Mouse (Mus musculus) heart, embryonic 10.5 days (tissue): ENCODE data around the gene Akap8. TPM values are rescaled to one million over a fixed set of nuclear protein-coding genes. Genes with fewer than 3 reads are reported as not detected.

Source experiments
- DNase-seq: peaks from one replicate; pipeline ENCODE4 v3.0.0-alpha.2; 2017; ENCODE audit warnings: low spot score
- H3K27ac ChIP-seq: fragments of 300-500 bp; sonication (generic); 2 replicates; pipeline ENCODE4 v1.5.1; 2016; ENCODE audit warnings: mild to moderate bottlenecking
- H3K27me3 ChIP-seq: fragments of 300-500 bp; sonication (generic); 2 replicates; pipeline ENCODE4 v1.6.1; 2016; ENCODE audit warnings: mild to moderate bottlenecking; ENCODE audit not compliant: poor library complexity, insufficient read depth, severe bottlenecking
- H3K36me3 ChIP-seq: fragments of 300-500 bp; sonication (generic); 2 replicates; pipeline ENCODE4 v1.6.1; 2016; ENCODE audit warnings: mild to moderate bottlenecking, moderate library complexity
- H3K4me1 ChIP-seq: fragments of 300-500 bp; sonication (generic); 2 replicates; pipeline ENCODE4 v1.6.1; 2016; ENCODE audit warnings: mild to moderate bottlenecking
- H3K4me3 ChIP-seq: fragments of 300-500 bp; sonication (generic); 2 replicates; pipeline ENCODE4 v1.5.1; 2016; ENCODE audit warnings: mild to moderate bottlenecking, moderate library complexity
- H3K9me3 ChIP-seq: fragments of 300-500 bp; sonication (generic); 2 replicates; pipeline ENCODE4 v1.6.1; 2016; ENCODE audit warnings: mild to moderate bottlenecking, moderate library complexity
- WGBS: fragments of 180-500 bp; shearing (Covaris S2); methylation state at CpG from one replicate; pipeline ENCODE4 v1.1.7; 2016; 5-methylcytosine and 5-hydroxymethylcytosine counted together
- polyA plus RNA-seq: library from polyadenylated mRNA; unstranded; fragments of >200 nt; fragmentation: Nextera tagmentation; extraction: Ambion mirVana; gene quantifications from 2 replicates; pipeline ENCODE4 v1.2.1, GENCODE M21; 2016

The Akap8 gene
- polyA plus RNA-seq, 1 experiment from 2014 or later: 115 TPM

- 88% methylated on average over 24 of the region's 24 CpGs for WGBS
- Histone ChIP-seq H3K36me3 (peaks cover 86% of the 10 kb centered on the region), H3K27me3 (no peaks in the 10 kb centered on the region), H3K27ac (0 out of 2 replicates have a peak overlapping the region, but pooled peaks have one; percentile 10), H3K9me3 (no peaks in the 10 kb centered on the region), H3K4me1 (peaks cover 17% of the 10 kb centered on the region; the same call in 1 of the 2 replicates), H3K4me3 (no peak overlapping the region)
- DNase-seq: peak; percentile 70
These were observed 36.0 kb upstream of the Akap8 start for GRCm38 (mm10) chr17:32356766-32357760.

- Histone ChIP-seq H3K27ac (no peak overlapping the region), H3K4me3 (no peak overlapping the region), H3K27me3 (no peaks in the 10 kb centered on the region), H3K36me3 (peaks cover 79% of the 10 kb centered on the region), H3K4me1 (peaks cover 12% of the 10 kb centered on the region; the same call in 1 of the 2 replicates), H3K9me3 (no peaks in the 10 kb centered on the region)
- WGBS: 88% methylated on average over 9 of the region's 9 CpGs
- DNase-seq: peak; percentile 72
These were observed 35.2 kb upstream of the Akap8 start for GRCm38 (mm10) chr17:32356281-32356680.

GRCm38 (mm10) chr17:32355031-32355430 is 34.0 kb upstream of the Akap8 start:
- DNase-seq: peak; percentile 50
- Histone ChIP-seq H3K9me3 (no peaks in the 10 kb centered on the region), H3K4me3 (no peak overlapping the region), H3K36me3 (peaks cover 66% of the 10 kb centered on the region), H3K27ac (no peak overlapping the region), H3K4me1 (peaks cover 9% of the 10 kb centered on the region; the same call in 1 of the 2 replicates), H3K27me3 (no peaks in the 10 kb centered on the region)
- 84% methylated on average over 6 of the region's 6 CpGs for WGBS

GRCm38 (mm10) chr17:32354211-32354610 is 33.2 kb upstream of the Akap8 start:
- Histone ChIP-seq H3K27ac (no peak overlapping the region), H3K36me3 (peaks cover 58% of the 10 kb centered on the region), H3K9me3 (no peaks in the 10 kb centered on the region), H3K4me3 (no peak overlapping the region), H3K27me3 (no peaks in the 10 kb centered on the region), H3K4me1 (peaks cover 15% of the 10 kb centered on the region)
- peak; percentile 73 for DNase-seq
- WGBS: 62% methylated on average over 5 of the region's 5 CpGs

GRCm38 (mm10) chr17:32353696-32354095 is 32.7 kb upstream of the Akap8 start:
- H3K9me3 ChIP-seq: no peaks in the 10 kb centered on the region
- no peaks in the 10 kb centered on the region for H3K27me3 ChIP-seq
- H3K4me1 ChIP-seq: peaks cover 19% of the 10 kb centered on the region
- 90% methylated on average over 4 of the region's 4 CpGs for WGBS
- peaks cover 53% of the 10 kb centered on the region for H3K36me3 ChIP-seq
- no peak overlapping the region for H3K27ac ChIP-seq
- peak; percentile 66 for DNase-seq
- no peak overlapping the region for H3K4me3 ChIP-seq

- Histone ChIP-seq H3K9me3 (no peaks in the 10 kb centered on the region), H3K4me1 (peaks cover 27% of the 10 kb centered on the region), H3K27me3 (no peaks in the 10 kb centered on the region), H3K36me3 (peaks cover 33% of the 10 kb centered on the region), H3K4me3 (no peak overlapping the region), H3K27ac (no peak overlapping the region)
- no peak for DNase-seq
These were observed 30.7 kb upstream of the Akap8 start for GRCm38 (mm10) chr17:32351726-32352125.

- Histone ChIP-seq H3K27ac (peak overlapping the region; percentile 17; the same call in 1 of the 2 replicates), H3K4me3 (peak overlapping the region; percentile 93; the same call in 1 of the 2 replicates), H3K36me3 (peaks cover 28% of the 10 kb centered on the region), H3K27me3 (no peaks in the 10 kb centered on the region), H3K9me3 (no peaks in the 10 kb centered on the region), H3K4me1 (peaks cover 27% of the 10 kb centered on the region)
- no peak for DNase-seq
- WGBS: 73% methylated on average over 3 of the region's 3 CpGs
These were observed 30.2 kb upstream of the Akap8 start for GRCm38 (mm10) chr17:32351269-32351668.

- Histone ChIP-seq H3K27me3 (no peaks in the 10 kb centered on the region), H3K4me1 (peaks cover 27% of the 10 kb centered on the region), H3K36me3 (peaks cover 21% of the 10 kb centered on the region), H3K4me3 (peak within 1 kb of the TSS; percentile 93), H3K9me3 (no peaks in the 10 kb centered on the region), H3K27ac (peak within 1 kb of the TSS; percentile 90)
- WGBS: under 1% methylated on average over 37 of the region's 37 CpGs
- peak; percentile 98 for DNase-seq
These were observed 29.4 kb upstream of the Akap8 start, which contains the start of gene Akap8l for GRCm38 (mm10) chr17:32350382-32350983. TSS of gene Akap8l (minus strand) at chr17:32350607.

- under 1% methylated on average over 24 of the region's 24 CpGs for WGBS
- H3K4me1 ChIP-seq: peaks cover 27% of the 10 kb centered on the region
- H3K4me3 ChIP-seq: peak overlapping the region; percentile 93
- no peaks in the 10 kb centered on the region for H3K9me3 ChIP-seq
- no peaks in the 10 kb centered on the region for H3K27me3 ChIP-seq
- H3K36me3 ChIP-seq: peaks cover 18% of the 10 kb centered on the region
- no peak for DNase-seq
- peak overlapping the region; percentile 90 for H3K27ac ChIP-seq
These were observed 28.9 kb upstream of the Akap8 start for GRCm38 (mm10) chr17:32349851-32350381.

GRCm38 (mm10) chr17:32349037-32349732 is 28.1 kb upstream of the Akap8 start:
- 7% methylated on average over 4 of the region's 4 CpGs for WGBS
- peaks cover 18% of the 10 kb centered on the region for H3K36me3 ChIP-seq
- no peak for DNase-seq

GRCm38 (mm10) chr17:32348406-32348805 is 27.4 kb upstream of the Akap8 start:
- Histone ChIP-seq H3K36me3 (peaks cover 18% of the 10 kb centered on the region), H3K4me1 (peaks cover 20% of the 10 kb centered on the region), H3K9me3 (no peaks in the 10 kb centered on the region), H3K4me3 (no peak overlapping the region), H3K27me3 (no peaks in the 10 kb centered on the region), H3K27ac (no peak overlapping the region)
- 84% methylated on average over 2 of the region's 2 CpGs for WGBS
- DNase-seq: no peak

More at GRCm38 (mm10) chr17:32349037-32349732, 28.1 kb upstream of the Akap8 start:
- Histone ChIP-seq H3K27ac (peak overlapping the region; percentile 90), H3K9me3 (no peaks in the 10 kb centered on the region), H3K4me1 (peaks cover 21% of the 10 kb centered on the region), H3K4me3 (peak overlapping the region; percentile 93), H3K27me3 (no peaks in the 10 kb centered on the region)

- 85% methylated on average over 1 of the region's 1 CpGs for WGBS
- DNase-seq: no peak
- H3K36me3 ChIP-seq: peaks cover 65% of the 10 kb centered on the region
These were observed 20.1 kb upstream of the Akap8 start for GRCm38 (mm10) chr17:32341102-32341501.

More at GRCm38 (mm10) chr17:32341102-32341501, 20.1 kb upstream of the Akap8 start:
- Histone ChIP-seq H3K27me3 (no peaks in the 10 kb centered on the region), H3K27ac (no peak overlapping the region), H3K4me3 (no peak overlapping the region), H3K4me1 (peaks cover 11% of the 10 kb centered on the region; the same call in 1 of the 2 replicates), H3K9me3 (no peaks in the 10 kb centered on the region)
